Mouse (Mus musculus): ENCODE data around the gene Matn4. TPM values are rescaled to one million over a fixed set of nuclear protein-coding genes. Genes with fewer than 3 reads are reported as not detected.

The Matn4 gene
- polyA plus RNA-seq, 1 experiment: 0.93 TPM

- peaks cover 24% of the 10 kb centered on the region for H3K4me1 ChIP-seq (ENCODE audit: control insufficient read depth, insufficient read depth, low read length)
- H3K9ac ChIP-seq (ENCODE audit: low read depth, poor library complexity, severe bottlenecking): no peak overlapping the region
Measured at GRCm38 (mm10) chr2:164438257-164438656, 33.3 kb upstream of the Matn4 start.

GRCm38 (mm10) chr2:164437710-164438109 is 32.8 kb upstream of the Matn4 start:
- Histone ChIP-seq H3K27ac (ENCODE audit: insufficient read depth, low read length) (no peak overlapping the region), H3K4me1 (ENCODE audit: control insufficient read depth, insufficient read depth, low read length) (peaks cover 24% of the 10 kb centered on the region), H3K4me3 (ENCODE audit: low read depth, low read length) (no peak overlapping the region), H3K36me3 (ENCODE audit: control insufficient read depth, insufficient read depth, low read length, poor library complexity, severe bottlenecking) (no peaks in the 10 kb centered on the region), H3K9me3 (replicated peaks; ENCODE audit: control insufficient read depth, insufficient read depth, low read length, poor library complexity, severe bottlenecking) (no peaks in the 10 kb centered on the region), H3K27me3 (ENCODE audit: control insufficient read depth, insufficient read depth, low read length, poor library complexity, severe bottlenecking) (no peaks in the 10 kb centered on the region), H3K9ac (ENCODE audit: low read depth, poor library complexity, severe bottlenecking) (no peak overlapping the region)
- no peak for TF ChIP-seq POLR2A (IDR thresholded peaks at IDR 0.05; ENCODE audit: insufficient read depth, low read length)
- no peak for TF ChIP-seq EP300 (IDR thresholded peaks at IDR 0.05; ENCODE audit: insufficient read depth, low read depth, low read length)
- no peak for TF ChIP-seq CTCF (IDR thresholded peaks at IDR 0.05; ENCODE audit: low read depth, low read length)

More at GRCm38 (mm10) chr2:164438257-164438656, 33.3 kb upstream of the Matn4 start:
- Histone ChIP-seq H3K27ac (ENCODE audit: insufficient read depth, low read length) (no peak overlapping the region), H3K9me3 (replicated peaks; ENCODE audit: control insufficient read depth, insufficient read depth, low read length, poor library complexity, severe bottlenecking) (no peaks in the 10 kb centered on the region), H3K27me3 (ENCODE audit: control insufficient read depth, insufficient read depth, low read length, poor library complexity, severe bottlenecking) (no peaks in the 10 kb centered on the region), H3K4me3 (ENCODE audit: low read depth, low read length) (no peak overlapping the region), H3K36me3 (ENCODE audit: control insufficient read depth, insufficient read depth, low read length, poor library complexity, severe bottlenecking) (no peaks in the 10 kb centered on the region)
- TF ChIP-seq POLR2A (IDR thresholded peaks at IDR 0.05; ENCODE audit: insufficient read depth, low read length) (no peak), EP300 (IDR thresholded peaks at IDR 0.05; ENCODE audit: insufficient read depth, low read depth, low read length) (no peak), CTCF (IDR thresholded peaks at IDR 0.05; ENCODE audit: low read depth, low read length) (no peak)

GRCm38 (mm10) chr2:164436961-164437360 is 32.0 kb upstream of the Matn4 start:
- Histone ChIP-seq H3K4me3 (ENCODE audit: low read depth, low read length) (no peak overlapping the region), H3K9ac (ENCODE audit: low read depth, poor library complexity, severe bottlenecking) (peak overlapping the region; percentile 14; the same call in 1 of the 2 replicates), H3K9me3 (replicated peaks; ENCODE audit: control insufficient read depth, insufficient read depth, low read length, poor library complexity, severe bottlenecking) (no peaks in the 10 kb centered on the region), H3K27me3 (ENCODE audit: control insufficient read depth, insufficient read depth, low read length, poor library complexity, severe bottlenecking) (no peaks in the 10 kb centered on the region), H3K36me3 (ENCODE audit: control insufficient read depth, insufficient read depth, low read length, poor library complexity, severe bottlenecking) (no peaks in the 10 kb centered on the region), H3K4me1 (ENCODE audit: control insufficient read depth, insufficient read depth, low read length) (peaks cover 27% of the 10 kb centered on the region), H3K27ac (ENCODE audit: insufficient read depth, low read length) (no peak overlapping the region)
- TF ChIP-seq POLR2A (IDR thresholded peaks at IDR 0.05; ENCODE audit: insufficient read depth, low read length): no peak
- no peak for TF ChIP-seq EP300 (IDR thresholded peaks at IDR 0.05; ENCODE audit: insufficient read depth, low read depth, low read length)
- no peak for TF ChIP-seq CTCF (IDR thresholded peaks at IDR 0.05; ENCODE audit: low read depth, low read length)

- no peaks in the 10 kb centered on the region for H3K9me3 ChIP-seq (replicated peaks; ENCODE audit: control insufficient read depth, insufficient read depth, low read length, poor library complexity, severe bottlenecking)
- H3K27ac ChIP-seq (ENCODE audit: insufficient read depth, low read length): no peak overlapping the region
- no peaks in the 10 kb centered on the region for H3K36me3 ChIP-seq (ENCODE audit: control insufficient read depth, insufficient read depth, low read length, poor library complexity, severe bottlenecking)
- H3K4me3 ChIP-seq (ENCODE audit: low read depth, low read length): no peak overlapping the region
- TF ChIP-seq POLR2A (IDR thresholded peaks at IDR 0.05; ENCODE audit: insufficient read depth, low read length) (no peak), CTCF (IDR thresholded peaks at IDR 0.05; ENCODE audit: low read depth, low read length) (no peak), EP300 (IDR thresholded peaks at IDR 0.05; ENCODE audit: insufficient read depth, low read depth, low read length) (no peak)
- no peaks in the 10 kb centered on the region for H3K27me3 ChIP-seq (ENCODE audit: control insufficient read depth, insufficient read depth, low read length, poor library complexity, severe bottlenecking)
- peaks cover 29% of the 10 kb centered on the region for H3K4me1 ChIP-seq (ENCODE audit: control insufficient read depth, insufficient read depth, low read length)
- peak overlapping the region; percentile 14; the same call in 1 of the 2 replicates for H3K9ac ChIP-seq (ENCODE audit: low read depth, poor library complexity, severe bottlenecking)
Measured at GRCm38 (mm10) chr2:164436215-164436913, 31.4 kb upstream of the Matn4 start.

GRCm38 (mm10) chr2:164435216-164436090 is 30.5 kb upstream of the Matn4 start:
- TF ChIP-seq CTCF (IDR thresholded peaks at IDR 0.05; ENCODE audit: low read depth, low read length) (no peak), POLR2A (IDR thresholded peaks at IDR 0.05; ENCODE audit: insufficient read depth, low read length) (no peak), EP300 (IDR thresholded peaks at IDR 0.05; ENCODE audit: insufficient read depth, low read depth, low read length) (no peak)
- 0 out of 2 replicates have a peak overlapping the region, but pooled peaks have one; percentile 34 for H3K27ac ChIP-seq (ENCODE audit: insufficient read depth, low read length)
- no peaks in the 10 kb centered on the region for H3K27me3 ChIP-seq (ENCODE audit: control insufficient read depth, insufficient read depth, low read length, poor library complexity, severe bottlenecking)
- no peak overlapping the region for H3K9ac ChIP-seq (ENCODE audit: low read depth, poor library complexity, severe bottlenecking)
- H3K36me3 ChIP-seq (ENCODE audit: control insufficient read depth, insufficient read depth, low read length, poor library complexity, severe bottlenecking): no peaks in the 10 kb centered on the region
- no peaks in the 10 kb centered on the region for H3K9me3 ChIP-seq (replicated peaks; ENCODE audit: control insufficient read depth, insufficient read depth, low read length, poor library complexity, severe bottlenecking)
- H3K4me1 ChIP-seq (ENCODE audit: control insufficient read depth, insufficient read depth, low read length): peaks cover 28% of the 10 kb centered on the region
- H3K4me3 ChIP-seq (ENCODE audit: low read depth, low read length): no peak overlapping the region
